Mouse (Mus musculus) cerebellum, adult 18-20 months (tissue): ENCODE data around the gene Cyct.

ENCODE experiments used
- DNase-seq, 2 experiments: peaks; one replicate each; pipeline ENCODE4 v3.0.0; 2021

The Cyct gene

GRCm38 (mm10) chr2:76334596-76334995 is 25.7 kb downstream of the Cyct start:
- no peak for DNase-seq

- no peak for DNase-seq
These were observed 28.0 kb downstream of the Cyct start for GRCm38 (mm10) chr2:76332161-76332805.

GRCm38 (mm10) chr2:76330081-76330480 is 30.2 kb downstream of the Cyct start:
- DNase-seq: no peak

GRCm38 (mm10) chr2:76326161-76326560 is 34.1 kb downstream of the Cyct start:
- no peak for DNase-seq

GRCm38 (mm10) chr2:76324463-76324862 is 35.8 kb downstream of the Cyct start:
- no peak for DNase-seq

- DNase-seq: no peak
These were observed 36.9 kb downstream of the Cyct start for GRCm38 (mm10) chr2:76323185-76323875.

GRCm38 (mm10) chr2:76320336-76320735 is 39.9 kb downstream of the Cyct start:
- no peak for DNase-seq

GRCm38 (mm10) chr2:76319231-76319630 is 41.0 kb downstream of the Cyct start:
- DNase-seq: no peak
